Mouse (Mus musculus) liver, embryonic 12.5 days (tissue): ENCODE measurements around the gene Rfk. TPM values are rescaled to one million over a fixed set of nuclear protein-coding genes. Genes with fewer than 3 reads are reported as not detected.
A peak's percentile ranks its signal among the peaks of the same experiment; 100 is the strongest.

Source experiments
- ATAC-seq: fragments of 200-750 bp; cut with Nextera tagmentation; 2 replicates; pipeline ENCODE4 v1.8.0; 2017; ENCODE audit warnings: moderate number of reproducible peaks, mild to moderate bottlenecking, moderate library complexity
- H3K27ac ChIP-seq: fragments of 300-500 bp; sonication (generic); 2 replicates; pipeline ENCODE4 v1.5.1; 2016; ENCODE audit warnings: mild to moderate bottlenecking
- H3K27me3 ChIP-seq: fragments of 300-500 bp; sonication (generic); replicated peaks from 2 replicates; pipeline ENCODE4 v1.6.1; 2016; ENCODE audit warnings: mild to moderate bottlenecking, moderate library complexity
- H3K36me3 ChIP-seq: fragments of 300-500 bp; sonication (generic); 2 replicates; pipeline ENCODE4 v1.6.1; 2016; ENCODE audit warnings: mild to moderate bottlenecking, moderate library complexity
- H3K4me1 ChIP-seq: fragments of 300-500 bp; sonication (generic); 2 replicates; pipeline ENCODE4 v1.6.1; 2016
- H3K4me2 ChIP-seq: fragments of 300-500 bp; sonication (generic); 2 replicates; pipeline ENCODE4 v1.6.1; 2016; ENCODE audit warnings: mild to moderate bottlenecking, moderate library complexity
- H3K4me3 ChIP-seq: fragments of 300-500 bp; sonication (generic); 2 replicates; pipeline ENCODE4 v1.5.1; 2016; ENCODE audit warnings: mild to moderate bottlenecking, moderate library complexity
- H3K9ac ChIP-seq: fragments of 300-500 bp; sonication (generic); 2 replicates; pipeline ENCODE4 v1.6.1; 2016; ENCODE audit warnings: mild to moderate bottlenecking, moderate library complexity
- H3K9me3 ChIP-seq: fragments of 300-500 bp; sonication (generic); replicated peaks from 2 replicates; pipeline ENCODE4 v1.6.1; 2016; ENCODE audit warnings: mild to moderate bottlenecking, moderate library complexity
- WGBS: fragments of 180-500 bp; shearing (Covaris S2); methylation state at CpG from one replicate; pipeline ENCODE4 v1.1.7; 2016; ENCODE audit not compliant: insufficient replicate concordance; 5-methylcytosine and 5-hydroxymethylcytosine counted together
- polyA plus RNA-seq: library from polyadenylated mRNA; unstranded; fragments of >200 nt; fragmentation: Nextera tagmentation; extraction: Ambion mirVana; gene quantifications from 2 replicates; pipeline ENCODE4 v1.2.1, GENCODE M21; 2016

The Rfk gene
- polyA plus RNA-seq, 1 experiment from 2014 or later = 79.8 TPM

DNA sequence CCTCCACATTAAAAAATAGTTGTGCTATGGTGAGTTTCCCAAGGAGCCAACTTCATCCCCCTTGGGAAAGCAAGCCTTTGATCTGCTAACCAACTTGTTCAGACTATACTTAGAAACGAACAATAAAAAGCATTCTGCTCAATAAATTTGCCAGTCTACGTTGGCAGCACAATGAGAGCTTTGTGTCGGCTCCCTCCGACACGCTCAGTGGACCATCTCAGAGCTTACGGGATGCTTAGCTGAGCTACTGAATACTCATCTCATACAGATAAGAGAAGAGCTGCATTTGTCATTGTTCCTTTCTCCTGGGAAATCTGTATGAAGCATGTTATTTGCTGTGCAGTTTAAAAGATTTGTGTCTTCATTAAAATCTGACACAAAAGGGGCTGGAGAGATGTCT is 7.4 kb upstream of the Rfk start:
- no peak for ATAC-seq
- H3K9me3 ChIP-seq = no peaks in the 10 kb centered on the region
- H3K9ac ChIP-seq = no peak overlapping the region
- no peaks in the 10 kb centered on the region for H3K36me3 ChIP-seq
- H3K27me3 ChIP-seq = no peaks in the 10 kb centered on the region; the same call in 1 of the 2 replicates
- H3K4me3 ChIP-seq = no peak overlapping the region
- 74% methylated on average over 6 of the region's 6 CpGs for WGBS
- H3K27ac ChIP-seq = no peak overlapping the region
- no peak overlapping the region for H3K4me2 ChIP-seq
- peaks cover 24% of the 10 kb centered on the region for H3K4me1 ChIP-seq

DNA sequence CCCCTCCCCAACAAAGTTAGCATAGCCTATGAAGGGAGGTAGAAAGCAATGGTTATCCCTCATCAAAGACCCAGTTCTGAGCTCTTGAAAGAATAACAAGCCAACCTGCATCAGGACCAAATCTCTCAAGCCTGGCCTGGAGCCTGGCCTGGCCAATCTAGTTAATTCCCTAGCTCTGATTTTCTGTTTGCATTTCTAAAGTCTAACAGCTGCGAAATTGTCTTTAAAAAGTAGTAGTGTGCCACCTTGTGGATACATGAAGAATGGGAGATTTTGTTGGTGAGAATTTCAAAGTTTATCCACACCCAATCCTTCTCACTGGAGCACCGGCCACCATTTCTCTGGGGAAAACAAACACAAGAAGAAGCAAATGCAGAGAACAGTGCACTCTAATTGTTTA is 5.4 kb upstream of the Rfk start:
- 9% methylated on average over 2 of the region's 2 CpGs for WGBS
- Histone ChIP-seq H3K9ac (no peak overlapping the region), H3K27me3 (no peaks in the 10 kb centered on the region), H3K9me3 (no peaks in the 10 kb centered on the region), H3K4me2 (no peak overlapping the region), H3K4me3 (no peak overlapping the region), H3K27ac (no peak overlapping the region), H3K4me1 (peaks cover 30% of the 10 kb centered on the region), H3K36me3 (no peaks in the 10 kb centered on the region)
- ATAC-seq = no peak

DNA sequence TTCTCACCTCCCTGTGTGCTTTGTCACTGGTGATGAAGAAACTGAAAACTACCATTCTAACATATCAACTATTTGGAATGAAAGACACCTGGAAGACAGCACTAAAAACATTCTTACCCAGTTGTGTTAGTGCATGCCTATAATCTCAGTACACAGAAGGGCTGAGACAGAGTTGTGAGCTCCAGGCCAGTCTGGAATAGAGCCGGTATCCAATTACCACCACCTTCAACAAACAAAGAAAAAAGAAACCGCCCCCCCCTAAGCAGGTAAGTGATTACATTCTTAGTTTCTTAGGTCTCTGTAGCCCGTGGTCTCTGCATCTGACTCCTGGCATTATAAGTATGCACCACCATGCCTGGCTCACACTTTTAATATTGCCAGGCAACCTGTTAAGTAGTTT is 977 bp upstream of the Rfk start:
- Histone ChIP-seq H3K27ac (no peak overlapping the region), H3K9me3 (no peaks in the 10 kb centered on the region), H3K27me3 (no peaks in the 10 kb centered on the region), H3K4me1 (peaks cover 43% of the 10 kb centered on the region), H3K36me3 (peaks cover 25% of the 10 kb centered on the region), H3K4me2 (peak overlapping the region; percentile 74), H3K9ac (no peak overlapping the region), H3K4me3 (peak overlapping the region; percentile 96)
- no peak for ATAC-seq
- WGBS = 37% methylated on average over 3 of the region's 3 CpGs

DNA sequence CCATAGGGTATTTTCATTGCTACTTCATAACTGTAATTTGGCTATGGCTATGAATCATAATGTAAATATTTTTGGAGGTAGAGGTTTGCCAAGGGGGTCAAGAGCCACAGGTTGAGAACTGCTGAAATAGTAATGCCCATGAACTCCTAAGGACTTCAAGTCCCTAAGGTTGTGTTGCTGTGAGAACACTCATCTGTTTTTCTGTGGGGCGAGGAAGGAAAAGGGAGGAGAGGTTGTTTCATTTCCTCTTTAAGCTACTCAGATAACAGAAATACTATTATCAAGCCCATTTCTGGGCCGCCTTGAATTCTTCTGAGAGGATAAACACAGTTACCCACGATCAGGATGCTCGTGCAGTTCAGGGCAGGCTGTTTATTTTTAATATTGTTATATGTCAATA is 3.0 kb downstream of the Rfk start:
- ATAC-seq = no peak
- 0 out of 2 replicates have a peak overlapping the region, but pooled peaks have one; percentile 19 for H3K9ac ChIP-seq
- no peak overlapping the region for H3K4me2 ChIP-seq
- no peak overlapping the region; the same call in 1 of the 2 replicates for H3K27ac ChIP-seq
- WGBS = 46% methylated on average over 4 of the region's 4 CpGs
- no peaks in the 10 kb centered on the region for H3K9me3 ChIP-seq
- H3K4me1 ChIP-seq = peaks cover 32% of the 10 kb centered on the region
- no peak overlapping the region for H3K4me3 ChIP-seq
- peaks cover 58% of the 10 kb centered on the region for H3K36me3 ChIP-seq
- no peaks in the 10 kb centered on the region for H3K27me3 ChIP-seq

DNA sequence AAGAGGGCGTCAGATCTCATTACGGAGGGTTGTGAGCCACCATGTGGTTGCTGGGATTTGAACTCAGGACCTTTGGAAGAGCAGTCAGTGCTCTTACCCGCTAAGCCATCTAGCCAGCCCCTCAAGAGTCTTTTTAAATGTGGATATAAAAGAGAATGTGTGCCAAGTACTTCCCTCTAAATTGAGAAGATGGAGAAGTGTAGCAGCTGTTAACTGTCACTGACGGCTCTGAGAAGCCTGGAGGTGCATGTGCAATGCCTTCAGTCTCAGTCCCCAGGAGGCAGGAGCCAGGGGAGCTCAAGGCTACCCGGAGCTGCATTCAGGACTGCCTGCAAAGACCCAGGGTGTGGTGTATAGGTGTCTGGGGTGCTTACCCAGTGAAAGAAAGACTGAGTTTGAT is 4.1 kb downstream of the Rfk start:
- no peak overlapping the region for H3K4me2 ChIP-seq
- H3K27ac ChIP-seq = no peak overlapping the region
- no peaks in the 10 kb centered on the region for H3K9me3 ChIP-seq
- 74% methylated on average over 5 of the region's 5 CpGs for WGBS
- H3K9ac ChIP-seq = no peak overlapping the region
- no peak for ATAC-seq
- H3K27me3 ChIP-seq = no peaks in the 10 kb centered on the region
- H3K4me3 ChIP-seq = no peak overlapping the region
- H3K4me1 ChIP-seq = peaks cover 30% of the 10 kb centered on the region
- peaks cover 58% of the 10 kb centered on the region for H3K36me3 ChIP-seq

DNA sequence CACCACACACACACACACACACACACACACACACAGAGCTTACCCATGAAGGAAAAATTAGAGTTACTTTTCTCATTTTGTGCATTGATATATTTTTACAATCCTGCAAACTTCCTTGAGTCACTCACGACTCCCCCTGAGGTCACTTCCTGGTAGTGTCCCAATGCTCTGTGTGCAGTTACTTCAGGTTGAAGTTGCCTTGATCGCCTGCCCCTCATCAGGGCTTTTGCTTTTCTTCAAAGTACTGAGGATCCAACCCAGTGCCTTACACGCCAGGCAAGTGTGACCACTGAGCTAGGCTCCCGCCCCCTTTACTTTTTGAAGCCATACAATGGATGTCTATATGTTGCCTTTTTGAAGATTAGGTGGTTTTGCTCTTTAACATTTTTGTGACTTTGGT is 6.1 kb downstream of the Rfk start:
- no peak for ATAC-seq
- H3K36me3 ChIP-seq = peaks cover 58% of the 10 kb centered on the region
- H3K27ac ChIP-seq = no peak overlapping the region
- no peaks in the 10 kb centered on the region for H3K27me3 ChIP-seq
- no peak overlapping the region for H3K9ac ChIP-seq
- H3K4me2 ChIP-seq = no peak overlapping the region
- 79% methylated on average over 4 of the region's 4 CpGs for WGBS
- H3K9me3 ChIP-seq = no peaks in the 10 kb centered on the region
- H3K4me1 ChIP-seq = peaks cover 20% of the 10 kb centered on the region
- H3K4me3 ChIP-seq = no peak overlapping the region

DNA sequence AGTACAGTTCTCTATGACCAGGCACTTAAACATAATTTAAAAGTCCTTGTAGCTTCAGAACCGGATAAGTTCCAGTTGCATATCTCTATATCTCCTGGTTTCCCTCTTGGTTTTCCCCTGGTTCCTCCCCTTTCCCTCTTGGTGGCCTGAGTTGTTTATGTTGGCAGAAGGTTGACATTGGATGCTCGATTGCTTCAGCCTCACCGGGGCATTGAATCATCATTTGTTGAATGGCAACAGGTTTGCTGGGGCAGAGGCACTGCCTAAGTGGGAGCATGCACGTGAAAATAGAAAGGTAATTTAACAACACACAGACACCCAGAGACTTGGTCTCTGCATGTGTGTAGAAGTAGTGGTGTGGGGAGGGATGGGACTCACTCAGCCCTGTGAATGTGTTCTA is 6.7 kb downstream of the Rfk start:
- no peak for ATAC-seq
- Histone ChIP-seq H3K4me1 (peaks cover 14% of the 10 kb centered on the region), H3K4me3 (no peak overlapping the region), H3K9ac (no peak overlapping the region), H3K27ac (no peak overlapping the region), H3K4me2 (no peak overlapping the region), H3K36me3 (peaks cover 55% of the 10 kb centered on the region), H3K9me3 (no peaks in the 10 kb centered on the region), H3K27me3 (no peaks in the 10 kb centered on the region)
- WGBS = 75% methylated on average over 4 of the region's 4 CpGs

DNA sequence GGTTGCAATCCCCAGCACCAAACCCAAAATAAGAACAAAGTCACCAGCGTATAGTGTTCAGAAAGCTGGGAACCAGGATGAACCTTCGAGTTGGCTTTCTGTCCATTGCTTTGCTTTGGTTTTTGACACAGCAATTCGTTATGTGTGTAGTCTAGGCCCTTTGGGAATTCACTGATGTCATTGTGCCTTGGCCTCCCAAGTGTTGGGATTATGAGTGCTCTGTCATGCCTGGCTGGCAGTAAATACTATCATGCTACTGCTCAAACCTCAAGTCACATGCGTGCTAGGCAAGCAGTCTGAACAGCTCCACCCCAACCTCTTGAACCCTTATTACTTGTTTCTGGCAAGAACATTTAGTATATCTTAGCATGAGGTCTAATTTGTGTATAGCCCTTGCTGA is 9.3 kb downstream of the Rfk start:
- 74% methylated on average over 4 of the region's 4 CpGs for WGBS
- no peaks in the 10 kb centered on the region for H3K9me3 ChIP-seq

DNA sequence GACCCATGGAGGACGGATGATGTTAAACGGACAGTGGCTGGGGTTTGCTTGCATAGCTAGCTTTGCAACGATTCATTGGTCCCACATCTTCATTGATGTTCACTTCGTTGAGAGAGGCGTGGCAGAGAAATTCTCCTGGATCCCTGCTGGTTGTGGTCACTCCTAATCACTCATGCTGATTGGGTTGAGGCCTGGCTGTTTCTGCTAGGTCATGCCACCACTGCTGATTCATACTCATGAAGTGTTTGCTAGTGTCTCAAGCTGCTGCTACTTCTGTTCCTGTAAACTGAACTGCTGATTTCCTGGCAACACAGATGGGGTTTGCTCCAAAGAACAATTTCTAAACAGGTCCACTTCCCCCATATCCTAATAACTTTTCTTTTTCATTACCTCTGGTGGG is 13.0 kb downstream of the Rfk start:
- H3K27me3 ChIP-seq = no peaks in the 10 kb centered on the region
- H3K4me1 ChIP-seq = peaks cover 15% of the 10 kb centered on the region
- WGBS = 75% methylated on average over 5 of the region's 5 CpGs
- H3K9ac ChIP-seq = no peak overlapping the region
- ATAC-seq = peak; percentile 78
- H3K36me3 ChIP-seq = no peaks in the 10 kb centered on the region
- H3K4me2 ChIP-seq = no peak overlapping the region
- H3K4me3 ChIP-seq = no peak overlapping the region
- H3K9me3 ChIP-seq = no peaks in the 10 kb centered on the region
- no peak overlapping the region for H3K27ac ChIP-seq

More for the DNA sequence above, 9.3 kb downstream of the Rfk start:
- H3K4me2 ChIP-seq = no peak overlapping the region
- no peak overlapping the region for H3K27ac ChIP-seq
- H3K36me3 ChIP-seq = peaks cover 30% of the 10 kb centered on the region
- no peak overlapping the region for H3K4me3 ChIP-seq
- H3K4me1 ChIP-seq = no peaks in the 10 kb centered on the region
- no peak overlapping the region for H3K9ac ChIP-seq
- no peaks in the 10 kb centered on the region for H3K27me3 ChIP-seq
- no peak for ATAC-seq

DNA sequence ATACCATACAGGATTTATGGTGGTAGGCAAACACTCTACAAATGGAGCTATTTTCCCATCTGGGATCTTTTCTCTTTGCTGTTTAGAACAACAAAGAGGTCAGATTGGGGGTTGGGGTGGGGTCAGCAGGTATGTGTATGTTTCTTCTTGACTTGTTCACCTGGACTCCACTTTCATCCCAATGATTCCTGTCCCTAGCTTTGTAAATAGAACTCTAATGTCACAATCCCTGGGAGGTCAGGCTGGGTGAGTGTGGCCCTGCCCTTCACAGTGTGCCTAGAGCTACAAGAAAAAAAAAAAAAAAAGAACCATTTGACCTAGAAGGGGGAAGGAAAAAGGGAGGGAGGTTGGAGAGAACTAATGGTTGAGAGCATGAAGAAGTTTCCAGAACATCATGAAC is 14.7 kb downstream of the Rfk start:
- Histone ChIP-seq H3K4me1 (peaks cover 15% of the 10 kb centered on the region), H3K27ac (no peak overlapping the region), H3K9ac (no peak overlapping the region), H3K4me2 (no peak overlapping the region), H3K4me3 (no peak overlapping the region), H3K36me3 (no peaks in the 10 kb centered on the region), H3K27me3 (no peaks in the 10 kb centered on the region), H3K9me3 (no peaks in the 10 kb centered on the region)
- peak; percentile 28; the same call in 1 of the 2 replicates for ATAC-seq

DNA sequence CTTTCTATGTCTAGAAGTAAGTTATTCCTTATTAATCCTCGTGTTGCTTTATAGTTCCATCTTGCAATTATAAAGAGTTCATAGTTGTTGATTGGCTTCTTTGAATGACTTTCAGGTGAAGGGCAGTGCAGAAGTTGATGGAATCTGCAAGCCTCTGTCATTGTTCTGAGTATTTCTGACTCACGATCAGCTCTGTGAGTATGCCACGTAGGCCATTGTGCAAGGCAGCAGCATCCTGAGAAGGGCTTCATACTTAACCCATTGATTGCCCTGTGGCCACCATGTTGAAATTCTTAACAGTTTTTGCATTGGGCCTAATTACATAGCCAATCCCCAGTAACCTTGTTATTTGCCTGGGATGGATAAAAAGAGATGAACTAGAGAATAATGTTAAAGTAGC is 15.5 kb downstream of the Rfk start:
- no peaks in the 10 kb centered on the region for H3K27me3 ChIP-seq
- no peak for ATAC-seq
- WGBS = 46% methylated on average over 3 of the region's 3 CpGs
- H3K4me2 ChIP-seq = no peak overlapping the region
- peaks cover 15% of the 10 kb centered on the region for H3K4me1 ChIP-seq
- H3K27ac ChIP-seq = no peak overlapping the region
- H3K9me3 ChIP-seq = no peaks in the 10 kb centered on the region
- no peak overlapping the region for H3K4me3 ChIP-seq
- no peak overlapping the region for H3K9ac ChIP-seq
- H3K36me3 ChIP-seq = no peaks in the 10 kb centered on the region

DNA sequence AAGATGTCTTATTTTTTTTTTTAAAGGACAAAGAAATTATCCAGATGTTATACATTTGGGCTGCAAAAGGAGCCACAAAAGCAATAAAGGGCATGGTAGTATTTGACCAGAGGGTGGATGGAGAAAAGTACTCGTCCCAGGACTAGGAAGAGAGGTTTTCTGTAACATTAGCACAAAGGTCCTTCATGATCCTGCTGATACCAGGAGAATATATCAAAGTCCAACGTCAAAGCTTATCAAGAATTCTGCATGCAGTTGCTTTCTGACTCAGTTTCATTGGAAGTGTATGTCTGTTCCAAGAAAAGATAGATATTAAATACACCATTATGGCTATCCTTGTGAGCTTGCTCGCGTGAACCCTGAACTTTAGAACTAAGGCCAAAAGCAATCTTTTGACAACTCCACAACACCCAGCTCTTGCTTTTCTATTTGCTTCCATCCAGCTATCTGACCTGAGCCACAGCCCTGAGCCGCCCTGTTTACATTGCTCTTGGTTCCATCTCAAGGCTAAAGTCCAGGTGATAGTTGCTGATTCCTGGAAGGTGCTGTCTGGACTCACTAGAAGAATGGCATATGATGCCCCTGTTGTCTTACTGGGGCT is 16.7 kb downstream of the Rfk start:
- H3K9me3 ChIP-seq = no peaks in the 10 kb centered on the region
- H3K36me3 ChIP-seq = no peaks in the 10 kb centered on the region
- H3K4me2 ChIP-seq = peak overlapping the region; percentile 18; the same call in 1 of the 2 replicates
- no peak overlapping the region for H3K4me3 ChIP-seq
- no peaks in the 10 kb centered on the region for H3K27me3 ChIP-seq
- H3K4me1 ChIP-seq = peaks cover 15% of the 10 kb centered on the region
- 38% methylated on average over 5 of the region's 5 CpGs for WGBS
- H3K27ac ChIP-seq = peak overlapping the region; percentile 66; the same call in 1 of the 2 replicates
- ATAC-seq = peak; percentile 48
- peak overlapping the region; percentile 12; the same call in 1 of the 2 replicates for H3K9ac ChIP-seq

DNA sequence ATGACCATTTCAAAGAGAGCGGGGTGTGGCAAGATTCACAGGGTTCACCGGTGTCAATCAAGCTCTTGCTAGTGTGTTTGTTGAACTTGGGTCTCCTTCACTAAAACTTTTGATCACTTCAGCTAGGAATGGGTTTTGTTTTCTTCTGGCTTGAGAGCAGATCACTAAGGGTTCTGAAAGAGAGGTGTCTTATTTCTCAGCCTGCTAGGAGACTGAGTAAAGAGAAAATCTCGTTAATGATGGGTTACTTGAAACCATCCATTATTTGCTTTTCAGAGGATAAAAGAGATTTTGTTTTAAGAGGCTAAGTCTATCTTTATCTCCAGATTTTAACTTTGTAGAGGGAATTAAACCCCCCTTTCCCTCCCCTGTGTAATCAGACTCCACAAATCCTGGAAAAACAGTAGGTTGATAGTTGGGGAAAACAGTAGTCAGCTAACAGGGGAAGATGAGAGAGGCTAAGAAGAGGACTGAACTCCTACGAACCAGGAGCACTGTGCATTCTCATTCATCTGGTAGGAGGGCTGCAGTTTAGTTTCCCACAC is 19.1 kb downstream of the Rfk start:
- no peaks in the 10 kb centered on the region for H3K36me3 ChIP-seq
- no peaks in the 10 kb centered on the region for H3K27me3 ChIP-seq
- H3K4me3 ChIP-seq = no peak overlapping the region
- H3K9ac ChIP-seq = no peak overlapping the region
- H3K4me2 ChIP-seq = no peak overlapping the region
- H3K4me1 ChIP-seq = peaks cover 15% of the 10 kb centered on the region
- no peaks in the 10 kb centered on the region for H3K9me3 ChIP-seq
- ATAC-seq = no peak
- 60% methylated on average over 4 of the region's 4 CpGs for WGBS
- no peak overlapping the region for H3K27ac ChIP-seq
